Mouse (Mus musculus) left cerebral cortex, adult 18-20 months (tissue): ENCODE measurements around the gene Ssh3. TPM values are rescaled to one million over a fixed set of nuclear protein-coding genes. Genes with fewer than 3 reads are reported as not detected.

ENCODE experiments used
- DNase-seq, 2 experiments: peaks; one replicate each; pipeline ENCODE4 v3.0.0; 2021 to 2022; ENCODE audit warnings: low spot score in 2 of 2, mixed read lengths in 1 of 2
- total RNA-seq, 2 experiments: library from RNA; stranded (reverse); gene quantifications; 2 replicates each; pipeline ENCODE4 v1.2.3; 2021

Ssh3 gene
- total RNA-seq, 2 experiments from 2014 or later, result 49.2 to 52.4 TPM

DNA sequence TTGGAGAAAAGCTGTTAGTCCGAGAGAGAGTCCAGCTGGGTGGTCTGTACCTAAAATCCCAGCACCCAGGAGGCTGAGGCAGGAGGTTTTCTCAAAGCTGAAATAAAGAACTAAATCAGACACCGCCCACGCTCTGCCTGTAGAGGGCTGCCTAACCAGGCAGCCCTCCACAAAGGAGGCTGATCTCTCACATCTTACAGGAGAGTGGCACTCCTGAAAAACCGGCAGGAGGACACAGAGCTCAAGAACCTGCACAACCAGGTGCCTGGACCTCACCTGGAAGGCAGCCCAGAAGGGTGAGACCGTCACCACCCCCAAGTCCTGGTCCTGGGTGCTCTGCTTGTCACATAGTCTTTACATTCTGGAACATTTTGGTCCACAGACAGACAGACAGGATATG lies 28.9 kb upstream of the Ssh3 start:
- no peak for DNase-seq

DNA sequence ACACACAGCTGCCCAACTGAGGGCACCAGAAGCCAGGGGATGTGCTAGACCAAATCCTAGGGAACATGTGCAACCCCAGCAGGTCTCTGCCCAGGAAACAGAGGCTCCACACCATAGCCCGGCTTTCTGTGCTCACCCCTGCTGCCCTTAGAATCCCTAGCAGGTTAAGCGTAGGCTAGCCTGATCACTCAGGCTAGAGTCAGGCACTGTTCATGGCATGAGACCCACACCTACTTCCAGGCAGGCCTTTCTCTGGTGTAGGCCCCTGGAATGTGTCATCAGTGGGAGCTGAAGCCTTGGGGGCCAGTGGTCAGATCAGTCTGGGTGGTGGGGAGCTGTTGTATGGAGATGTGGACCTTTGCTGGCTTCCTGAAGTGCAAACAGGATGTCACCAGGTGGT lies 27.6 kb upstream of the Ssh3 start:
- no peak for DNase-seq

DNA sequence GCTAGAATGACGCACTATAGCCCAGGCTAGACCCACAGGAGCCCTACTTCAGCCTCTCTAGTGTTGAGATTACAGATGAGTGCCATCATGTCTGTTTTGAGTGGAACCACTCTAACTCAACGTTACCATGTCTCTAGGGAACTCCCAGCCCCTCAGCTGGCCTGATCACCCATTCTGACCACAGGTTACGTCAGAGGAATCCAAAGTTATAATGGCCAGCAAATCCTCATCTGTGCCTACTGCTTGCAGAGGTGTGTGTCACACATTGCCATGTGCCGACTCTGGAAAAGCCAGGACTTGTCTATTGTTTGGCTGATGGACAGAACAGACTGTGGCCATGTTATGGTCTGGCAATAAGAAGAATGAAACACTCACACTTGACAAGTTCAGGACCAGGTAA lies 26.4 kb upstream of the Ssh3 start:
- no peak for DNase-seq

DNA sequence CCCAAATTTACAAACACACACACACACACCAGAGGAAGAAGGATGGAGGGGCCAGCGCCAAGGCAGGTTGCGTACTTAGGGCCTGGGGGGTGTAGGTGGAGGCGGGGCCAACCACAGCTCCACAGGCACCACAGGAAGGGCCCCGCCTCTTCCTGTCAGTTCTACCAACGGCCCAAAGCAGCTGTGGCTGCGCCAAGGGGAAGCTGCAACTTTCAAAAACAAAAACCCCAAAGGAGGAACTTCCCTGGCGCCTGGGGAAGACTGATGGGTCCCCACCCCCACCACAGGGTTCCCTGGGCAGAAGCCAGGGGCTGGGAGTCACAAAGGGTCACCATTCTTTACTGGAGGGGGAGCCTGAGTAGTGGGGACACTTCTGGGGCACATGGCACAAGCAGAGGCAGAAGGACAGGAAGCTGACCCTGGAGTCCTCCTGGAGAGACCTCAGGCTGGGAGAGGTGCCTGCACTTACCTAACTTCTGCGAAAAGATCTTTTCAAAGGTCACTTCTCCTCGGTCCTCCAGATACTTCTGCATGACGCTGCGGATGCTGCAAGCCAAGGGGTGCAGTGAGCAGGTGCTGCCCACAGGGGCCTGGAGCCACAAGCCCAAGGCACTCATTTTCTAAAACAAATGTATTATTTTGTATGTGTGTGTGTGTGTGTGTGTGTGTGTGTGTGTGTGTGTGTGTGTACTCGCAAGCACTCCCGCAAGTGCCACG lies 25.6 kb upstream of the Ssh3 start:
- DNase-seq, result no peak

DNA sequence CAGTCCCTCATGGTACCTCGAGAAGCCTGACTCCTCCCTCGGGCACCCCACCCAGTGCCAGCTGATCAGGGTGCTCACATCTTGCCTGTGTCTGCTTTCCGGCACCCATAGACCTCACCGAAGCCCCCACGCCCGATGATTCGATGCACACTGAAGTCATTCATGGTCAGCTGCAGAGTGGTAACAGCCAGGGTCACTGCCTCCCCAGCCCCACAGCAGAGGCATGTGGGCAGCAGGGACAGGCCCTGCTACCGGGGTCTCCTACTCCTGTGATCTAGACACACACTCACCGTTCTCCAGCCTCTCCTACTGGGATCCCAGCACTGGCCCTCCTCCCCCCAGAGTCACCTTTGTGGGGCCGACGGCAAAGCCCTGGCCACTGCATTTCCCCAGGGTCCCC lies 22.2 kb upstream of the Ssh3 start:
- DNase-seq, result no peak

DNA sequence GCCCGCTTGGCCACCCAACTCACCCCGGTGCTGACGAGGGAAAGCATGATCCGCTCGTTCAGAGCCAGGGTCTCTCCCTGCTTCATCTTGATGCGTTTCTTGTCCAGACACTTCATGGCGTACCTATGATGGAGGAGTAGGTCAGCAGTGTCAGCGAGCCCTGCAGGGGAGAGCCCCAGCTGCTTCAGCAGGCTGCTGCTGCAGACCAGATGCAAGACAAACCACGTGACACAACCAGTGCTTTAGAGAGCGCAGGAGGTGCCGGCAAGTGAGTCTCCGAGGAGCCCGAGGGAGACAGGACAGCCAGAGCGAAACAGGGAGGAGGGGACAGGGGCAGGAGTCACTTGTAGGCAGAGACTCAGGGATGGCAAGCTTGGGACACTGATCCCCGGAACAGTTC lies 21.8 kb upstream of the Ssh3 start:
- no peak for DNase-seq

DNA sequence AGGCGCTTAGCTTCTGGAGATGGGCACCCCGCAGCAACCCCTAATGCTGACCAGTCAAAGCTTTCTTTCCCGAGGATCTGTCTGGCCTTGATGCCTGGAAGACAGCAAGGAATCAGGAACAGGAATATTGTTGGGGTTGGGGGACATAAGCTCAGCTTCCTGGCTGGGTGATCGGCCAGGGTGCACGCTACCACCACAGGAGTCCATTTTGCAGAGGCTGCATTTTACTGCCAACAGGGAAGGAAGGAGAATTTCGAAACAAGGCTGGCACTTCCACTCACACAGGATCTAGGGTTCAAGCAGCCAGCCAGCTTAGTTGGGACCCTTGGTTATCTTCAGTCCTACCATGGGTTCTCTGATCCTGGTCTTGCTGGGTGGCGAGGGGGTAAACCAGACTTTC lies 14.7 kb upstream of the Ssh3 start:
- DNase-seq, result no peak

DNA sequence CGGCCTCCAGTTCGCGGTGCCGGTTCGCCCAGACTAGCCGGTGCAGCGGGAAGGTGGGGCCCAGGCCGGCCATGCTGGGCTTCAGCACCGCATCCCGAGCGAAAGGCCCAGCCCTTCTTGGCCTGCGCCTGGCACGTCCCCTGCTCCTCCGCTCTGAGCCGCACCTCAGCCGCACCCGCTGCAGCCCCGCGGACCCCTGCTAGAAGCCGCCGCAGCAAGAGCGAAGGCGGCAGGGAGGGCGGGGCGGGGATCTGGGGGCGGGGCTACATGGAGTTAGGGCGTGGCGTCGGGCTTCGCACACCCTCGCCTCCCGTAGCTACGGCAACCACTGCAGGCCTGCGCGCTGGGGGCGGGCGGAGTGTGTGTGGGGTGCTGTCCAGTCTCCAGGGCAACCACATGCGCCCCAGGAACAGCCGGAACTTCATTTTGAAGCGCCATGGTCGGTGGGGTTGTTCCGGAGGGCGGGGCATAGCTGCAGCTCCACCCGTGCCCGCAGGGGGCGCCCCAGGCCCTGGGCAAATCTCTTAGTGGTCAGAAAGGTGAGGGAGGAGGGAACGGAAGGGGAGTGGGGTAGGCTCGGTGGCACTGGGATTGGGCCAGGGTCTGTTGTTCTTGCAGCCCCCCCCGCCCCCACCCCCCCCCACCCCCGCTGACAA lies 14.0 kb upstream of the Ssh3 start, which contains the start of gene Ankrd13d:
TSS of gene Ankrd13d (minus strand) at position 240 of the 656 bp plus-strand sequence.
- DNase-seq, result peak; percentile 87 to 95

DNA sequence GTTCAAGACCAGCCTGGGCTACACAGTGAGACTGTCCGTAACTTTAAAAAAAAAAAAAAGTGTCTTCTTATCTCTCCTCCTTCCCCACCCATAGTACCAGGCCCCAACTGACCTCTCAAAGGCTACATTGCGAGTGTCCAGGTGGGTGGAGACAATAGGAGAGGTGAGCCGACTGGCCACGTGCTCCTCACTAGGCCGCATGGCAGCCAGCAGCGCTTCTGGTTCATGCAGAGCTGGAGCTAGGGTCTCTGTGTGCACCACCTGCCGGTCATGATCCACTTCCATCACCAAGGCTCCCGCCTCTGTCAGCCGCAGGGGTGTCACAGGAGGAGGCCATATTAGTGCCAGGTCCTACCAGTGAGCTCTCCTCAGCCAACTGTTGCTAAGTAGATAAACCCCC lies 11.4 kb upstream of the Ssh3 start:
- no peak for DNase-seq

DNA sequence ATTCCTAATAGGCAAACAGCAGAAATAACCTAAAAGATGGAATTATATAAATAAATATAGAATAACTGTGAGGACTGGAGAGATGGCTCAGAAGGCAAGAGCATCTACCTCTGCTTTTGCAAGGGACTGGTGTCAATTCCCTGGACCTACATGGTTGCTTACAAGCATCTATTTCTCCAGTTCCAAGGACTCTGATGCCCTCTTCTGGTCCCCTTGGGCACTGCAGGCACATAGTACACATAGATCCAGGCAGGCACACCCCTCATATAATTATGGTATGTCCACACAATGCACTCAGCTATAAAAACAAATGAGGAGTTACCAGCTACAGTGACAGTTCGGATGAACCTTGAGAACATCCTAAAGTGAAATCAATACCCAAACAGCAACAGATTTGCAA lies 10.5 kb upstream of the Ssh3 start:
- DNase-seq, result no peak

DNA sequence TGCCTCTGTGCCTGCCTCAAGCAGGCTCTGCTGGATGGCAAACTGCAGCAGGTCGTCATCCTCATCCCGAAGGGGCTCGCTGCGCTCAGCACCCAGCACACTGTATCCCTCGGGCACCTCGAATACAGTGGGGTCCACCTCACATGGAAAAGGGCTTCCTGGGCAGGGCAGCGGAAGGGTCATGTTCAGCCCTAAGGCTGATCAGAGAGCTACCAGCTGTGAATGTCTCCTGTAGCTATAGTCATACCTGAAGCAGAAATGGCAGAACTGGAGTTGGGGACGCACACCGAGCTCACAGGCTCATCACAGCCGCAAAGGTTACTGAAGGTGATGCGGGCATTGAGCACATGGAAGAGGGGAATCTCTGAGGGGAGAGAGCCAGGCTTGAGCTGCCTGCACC lies 2.0 kb upstream of the Ssh3 start:
- no peak for DNase-seq

DNA sequence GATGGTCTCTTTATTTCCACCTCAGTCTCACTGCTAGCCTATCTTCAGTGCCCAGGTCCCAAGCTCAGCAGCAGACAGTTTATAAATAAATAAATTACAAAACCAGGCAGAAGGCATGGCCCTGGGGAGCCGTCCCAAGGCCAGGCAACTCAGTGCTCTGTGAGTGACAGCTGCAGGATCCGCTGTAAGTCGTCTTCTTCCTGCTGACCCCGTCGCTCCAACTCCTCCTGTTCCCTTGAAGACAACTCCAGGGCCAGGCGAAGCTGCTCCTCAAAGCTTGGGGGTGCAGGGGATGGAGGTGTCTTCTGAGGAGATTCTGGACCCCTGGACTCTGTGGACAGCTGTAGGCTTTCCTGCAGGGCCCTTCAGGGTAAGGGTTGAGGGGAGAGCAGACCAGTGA lies 1.2 kb upstream of the Ssh3 start:
- no peak for DNase-seq

DNA sequence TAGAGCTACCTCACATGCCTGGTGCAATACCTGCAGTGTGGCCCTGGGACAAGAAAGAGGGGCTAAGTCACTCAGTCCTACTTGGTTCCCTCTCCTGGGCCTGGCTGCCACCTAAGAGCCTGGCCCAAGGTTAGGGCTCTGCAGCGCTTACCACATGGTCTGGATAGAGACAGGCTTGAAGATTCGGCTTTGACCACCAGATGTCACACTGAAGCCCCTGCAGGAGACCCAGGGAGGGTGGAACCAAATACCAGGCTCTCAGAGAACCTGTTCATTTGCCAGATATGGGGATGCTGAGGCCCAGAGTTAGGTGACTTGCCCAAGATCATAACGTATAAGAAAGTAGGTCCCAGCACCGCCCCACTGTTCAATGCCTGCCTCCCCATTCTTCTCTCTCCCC lies 3.0 kb downstream of the Ssh3 start:
- DNase-seq, result no peak

DNA sequence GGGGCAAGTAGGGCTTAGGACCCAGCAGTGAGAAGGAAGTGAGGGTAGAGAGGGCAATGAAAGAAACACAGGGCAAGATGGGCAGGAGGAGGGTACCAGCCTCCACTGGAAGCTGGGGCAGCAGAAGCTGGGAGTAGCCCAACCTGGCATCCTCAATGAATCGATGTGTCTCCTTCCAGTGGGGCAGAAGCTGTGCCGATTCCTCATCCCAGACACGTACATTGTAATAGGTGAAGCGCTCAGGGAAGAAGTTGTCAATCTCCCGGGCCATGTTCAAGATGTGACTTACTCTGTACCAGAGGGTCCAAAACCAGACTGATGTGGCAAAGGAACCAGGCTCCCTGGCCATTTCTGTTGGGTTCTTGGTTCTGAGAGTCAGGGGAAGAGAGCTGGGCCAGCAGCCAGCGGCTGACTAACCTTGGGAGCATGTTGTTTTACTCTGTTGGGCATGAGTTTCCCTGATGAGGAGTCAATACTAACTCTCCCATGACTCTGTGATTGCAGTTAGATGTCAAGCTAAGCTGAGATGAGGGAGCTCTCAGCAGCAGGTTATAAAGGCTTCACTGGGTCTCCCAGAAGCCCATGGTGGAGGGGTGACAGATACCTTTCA lies 4.7 kb downstream of the Ssh3 start:
- DNase-seq, result no peak

DNA sequence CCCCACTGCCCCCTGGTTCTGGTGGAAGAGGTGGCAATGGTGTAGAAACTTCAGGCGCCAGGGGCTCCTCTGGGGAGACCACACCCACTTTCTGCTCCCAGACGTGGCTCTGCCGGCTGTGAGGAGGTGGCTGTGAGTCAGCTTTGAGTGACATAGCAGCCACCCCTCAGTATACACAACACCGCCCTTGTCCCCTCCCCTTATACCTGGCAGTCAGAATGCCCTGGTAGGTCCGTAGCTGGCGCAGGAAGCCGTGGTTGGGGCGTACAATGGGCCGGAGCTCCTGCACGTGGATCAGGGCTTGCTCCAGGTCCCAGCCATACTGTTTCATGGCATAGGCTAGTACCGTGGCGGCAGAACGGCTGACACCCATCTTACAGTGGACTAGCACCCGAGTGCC lies 5.3 kb downstream of the Ssh3 start:
- no peak for DNase-seq

DNA sequence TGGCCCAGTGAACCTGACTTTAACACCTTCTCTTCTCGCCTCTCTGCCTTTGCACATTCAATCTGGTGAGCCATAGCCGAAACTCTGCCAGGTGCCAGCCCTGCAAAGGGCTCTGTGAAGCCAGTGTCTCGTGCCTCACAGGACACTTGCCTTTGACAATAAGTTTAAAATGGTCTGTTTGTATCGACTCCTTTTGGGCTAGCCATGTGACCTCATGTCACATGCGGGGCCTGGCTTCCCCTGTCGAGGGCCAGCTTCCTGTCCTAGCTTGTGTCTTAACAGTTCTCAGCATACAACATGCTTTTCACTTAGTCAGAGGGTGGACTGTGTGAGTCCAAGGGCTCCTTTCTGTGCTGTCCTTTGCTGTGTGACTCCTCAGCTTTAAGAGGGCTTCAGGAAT lies 6.2 kb downstream of the Ssh3 start:
- DNase-seq, result no peak

DNA sequence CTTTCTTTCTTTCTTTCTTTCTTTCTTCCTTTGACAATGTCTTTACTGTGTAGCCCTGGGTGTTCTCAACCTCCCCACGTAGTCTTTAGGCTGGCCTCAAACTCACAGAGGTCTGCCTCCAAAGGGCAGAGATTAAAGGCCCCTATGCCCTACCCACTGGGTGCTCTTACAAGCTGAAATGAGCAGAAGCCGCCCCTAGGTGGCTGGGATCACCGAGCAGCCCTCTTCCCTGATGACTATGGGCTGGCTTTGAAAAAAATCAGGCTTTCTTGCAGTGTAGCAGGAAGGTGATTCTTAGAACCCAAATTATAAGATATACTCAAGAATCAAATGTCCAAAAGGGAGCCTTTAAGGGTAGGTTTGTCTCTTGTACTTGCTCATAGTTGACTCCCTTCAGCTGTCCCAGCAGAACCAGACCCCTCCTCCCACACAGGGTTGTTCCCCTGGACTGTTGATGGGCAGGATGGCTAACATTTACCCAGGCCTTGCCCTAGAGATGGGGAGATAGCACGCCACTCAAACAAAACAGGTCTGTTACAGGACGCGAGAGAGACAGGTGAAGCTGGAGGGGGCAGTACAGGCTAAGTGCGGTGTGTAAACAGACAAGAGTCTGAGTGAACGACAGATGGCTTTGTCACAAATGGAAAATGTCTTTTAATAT lies 7.8 kb downstream of the Ssh3 start:
- DNase-seq, result no peak

DNA sequence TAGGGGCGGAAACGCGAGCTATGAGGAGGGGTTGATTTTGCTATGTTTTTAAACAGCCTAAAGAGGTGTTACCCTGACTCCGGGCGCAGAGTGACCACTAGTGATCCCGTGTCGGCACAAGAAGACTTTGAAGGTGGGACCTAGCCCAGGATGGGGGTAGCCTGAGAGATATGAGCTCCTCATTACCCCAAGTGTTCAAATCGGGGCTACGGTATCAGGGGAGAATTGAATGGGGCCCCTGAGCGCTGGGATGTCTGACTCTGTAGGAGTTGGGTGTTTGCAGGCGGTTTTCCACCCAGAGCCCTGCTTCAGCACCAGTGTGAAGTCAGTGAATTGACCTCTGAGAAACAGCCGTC lies 11.1 kb downstream of the Ssh3 start:
- DNase-seq, result peak in 1 of 2 experiments; percentile 29

DNA sequence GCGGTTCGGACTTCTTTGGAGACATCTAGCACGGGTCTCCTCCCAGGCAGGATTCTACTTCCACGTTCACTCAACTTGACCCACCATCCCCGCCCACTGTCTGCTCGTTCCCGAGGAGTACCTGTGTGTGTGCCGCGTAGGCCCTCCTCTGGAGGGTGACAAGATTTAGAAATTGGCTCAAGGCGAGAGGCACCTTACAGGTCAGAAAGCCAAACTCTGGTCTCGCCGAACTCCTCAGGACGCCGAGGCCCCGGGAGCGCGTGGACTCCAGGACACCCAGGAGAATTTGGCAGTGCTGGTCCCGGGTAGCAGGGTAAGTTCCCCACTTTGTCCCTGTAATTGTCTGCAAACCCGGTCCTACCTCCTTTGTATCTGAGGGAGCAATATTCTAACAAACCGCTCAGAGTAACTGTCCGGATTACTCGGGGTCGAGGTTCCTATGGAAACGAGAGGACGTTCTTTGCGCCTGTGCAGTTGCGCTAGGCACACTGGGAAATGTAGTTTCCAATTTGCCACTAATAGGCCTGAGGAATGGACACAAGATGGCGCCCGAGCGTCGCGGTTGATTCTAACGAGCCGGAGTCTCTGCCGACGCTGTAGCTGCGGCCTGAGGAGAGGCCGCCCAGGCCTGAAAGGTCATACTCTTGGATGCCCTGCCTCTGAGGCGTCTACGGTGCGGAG lies 11.6 kb downstream of the Ssh3 start:
- DNase-seq, result peak; percentile 93 to 94

DNA sequence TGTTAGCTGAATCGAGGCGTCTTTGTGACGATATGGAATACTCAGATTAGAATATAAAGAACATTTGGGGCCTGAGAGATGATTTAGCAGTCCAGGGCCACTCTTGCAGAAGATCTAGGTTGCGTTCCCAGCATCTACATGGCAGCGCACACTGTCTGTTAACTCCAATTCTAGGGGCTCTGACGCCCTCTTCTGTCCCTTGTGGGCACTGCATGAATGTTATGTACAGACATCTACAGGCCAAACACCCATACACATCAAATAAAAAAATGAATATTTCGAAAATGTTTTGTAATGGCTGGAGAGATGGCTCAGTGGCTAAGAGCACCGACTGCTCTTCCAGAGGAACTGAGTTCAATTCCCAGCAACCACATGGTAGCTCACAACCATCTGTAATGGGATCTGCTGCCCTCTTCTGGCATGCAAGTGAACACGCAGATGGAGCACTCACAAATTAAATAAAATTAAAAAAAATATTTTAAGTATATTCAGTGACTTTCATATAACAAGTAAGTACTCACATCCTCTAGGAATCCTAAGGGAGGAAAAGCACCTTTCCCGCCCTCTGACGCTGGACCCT lies 13.3 kb downstream of the Ssh3 start:
- no peak for DNase-seq

DNA sequence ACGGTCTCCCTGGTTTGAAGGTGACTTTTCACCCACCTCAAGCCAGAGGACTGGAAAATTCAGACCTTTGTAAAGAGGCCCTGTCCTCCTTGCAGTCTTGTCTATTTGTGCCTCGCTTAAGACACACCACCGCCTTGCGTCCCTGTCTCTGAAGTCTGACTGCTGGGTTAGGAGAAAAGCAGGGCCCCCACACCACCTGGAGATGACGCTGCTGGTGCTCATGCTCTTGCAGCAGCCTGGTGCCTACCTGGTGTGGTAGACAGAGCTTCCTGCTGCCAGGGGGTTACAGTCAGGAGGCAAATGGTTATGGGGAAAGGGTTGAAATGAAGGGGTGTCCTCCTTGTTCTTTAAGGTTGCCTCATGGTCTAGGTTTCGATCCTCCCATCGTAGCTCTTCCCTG lies 14.8 kb downstream of the Ssh3 start:
- no peak for DNase-seq
